Mouse (Mus musculus): ENCODE measurements around the gene Plvap. TPM values are rescaled to one million over a fixed set of nuclear protein-coding genes. Genes with fewer than 3 reads are reported as not detected.

Plvap gene
- total and polyA plus RNA-seq, 3 experiments = 0.16 to 0.88 TPM; not detected in 1

DNA sequence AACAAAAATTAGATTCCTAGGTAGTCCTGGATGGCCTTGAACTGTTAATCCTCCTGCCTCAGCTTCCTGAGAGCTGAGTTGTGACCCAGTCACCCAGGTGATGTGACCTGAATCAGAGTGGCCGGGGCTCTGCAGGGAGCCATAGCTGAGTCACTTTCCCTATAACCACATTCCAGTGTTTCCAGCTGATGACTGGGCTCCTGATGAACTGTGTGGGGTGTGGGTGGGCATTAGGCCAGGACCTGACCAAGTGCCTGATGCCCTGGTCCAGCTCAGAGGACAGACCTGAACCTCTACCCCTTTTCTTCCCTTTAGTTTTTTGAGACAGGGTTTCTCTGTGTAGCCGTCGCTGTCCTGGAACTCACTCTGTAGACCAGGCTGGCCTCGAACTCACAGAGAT is 6.2 kb downstream of the Plvap start:
- TF ChIP-seq TAL1 (conservative IDR thresholded peaks at IDR 0.05; ENCODE audit: low read depth, low read length) (no peak), GATA1 (IDR thresholded peaks at IDR 0.05; ENCODE audit: borderline replicate concordance, low read length) (no peak), GATA2 (IDR thresholded peaks at IDR 0.05; ENCODE audit: borderline replicate concordance, low read depth, low read length) (no peak), CTCF (IDR thresholded peaks at IDR 0.05; ENCODE audit: low read depth, low read length) (no peak), POLR2AphosphoS5 (IDR thresholded peaks at IDR 0.05; ENCODE audit: insufficient replicate concordance, low read depth, low read length) (no peak)
- Histone ChIP-seq H3K4me1 (ENCODE audit: insufficient read depth, low read depth, low read length) (no peaks in the 10 kb centered on the region; the same call in 1 of the 2 replicates), H3K4me3 (ENCODE audit: low read depth, low read length) (no peak overlapping the region), H3K36me3 (replicated peaks) (no peaks in the 10 kb centered on the region), H3K9me3 (replicated peaks) (no peaks in the 10 kb centered on the region), H3K27me3 (ENCODE audit: insufficient read depth, low read length) (peaks cover 39% of the 10 kb centered on the region)
- ATAC-seq (ENCODE audit: extremely low read depth, insufficient number of reproducible peaks, low FRiP score, poor library complexity, severe bottlenecking) (no peak), DNase-seq (ENCODE audit: low spot score) (no peak)

DNA sequence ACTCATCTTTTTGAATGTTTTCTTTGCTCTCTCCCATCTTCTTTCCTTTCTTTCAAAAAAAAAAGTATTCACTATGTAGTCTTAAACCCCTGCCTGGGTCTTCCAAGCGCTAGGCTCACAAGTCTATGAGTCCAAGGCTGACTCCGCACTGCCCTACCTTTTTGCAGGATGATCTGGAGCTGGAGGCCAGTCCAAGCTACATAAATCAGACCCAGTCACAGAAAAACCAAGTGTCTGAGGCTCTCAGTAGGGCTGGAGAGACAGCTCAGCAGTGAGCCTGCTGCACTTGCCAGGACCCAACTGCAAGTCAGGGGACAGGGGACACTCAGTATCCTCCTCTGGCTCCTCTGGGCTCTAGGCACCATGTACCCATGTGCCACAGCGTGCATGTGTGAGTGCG is 7.2 kb downstream of the Plvap start:
- H3K27me3 ChIP-seq (ENCODE audit: insufficient read depth, low read length) = peaks cover 31% of the 10 kb centered on the region
- no peaks in the 10 kb centered on the region for H3K36me3 ChIP-seq (replicated peaks)
- no peaks in the 10 kb centered on the region; the same call in 1 of the 2 replicates for H3K4me1 ChIP-seq (ENCODE audit: insufficient read depth, low read depth, low read length)
- ATAC-seq (ENCODE audit: extremely low read depth, insufficient number of reproducible peaks, low FRiP score, poor library complexity, severe bottlenecking) (no peak), DNase-seq (ENCODE audit: low spot score) (no peak)
- no peak overlapping the region for H3K4me3 ChIP-seq (ENCODE audit: low read depth, low read length)
- no peaks in the 10 kb centered on the region for H3K9me3 ChIP-seq (replicated peaks)
- TF ChIP-seq TAL1 (conservative IDR thresholded peaks at IDR 0.05; ENCODE audit: low read depth, low read length) (no peak), POLR2AphosphoS5 (IDR thresholded peaks at IDR 0.05; ENCODE audit: insufficient replicate concordance, low read depth, low read length) (no peak), GATA1 (IDR thresholded peaks at IDR 0.05; ENCODE audit: borderline replicate concordance, low read length) (no peak), CTCF (IDR thresholded peaks at IDR 0.05; ENCODE audit: low read depth, low read length) (no peak), GATA2 (IDR thresholded peaks at IDR 0.05; ENCODE audit: borderline replicate concordance, low read depth, low read length) (no peak)

GRCm38 (mm10) chr8:71498816-71499690 is 12.5 kb downstream of the Plvap start:
- Histone ChIP-seq H3K9me3 (replicated peaks) (no peaks in the 10 kb centered on the region), H3K4me1 (ENCODE audit: insufficient read depth, low read depth, low read length) (peaks cover 4% of the 10 kb centered on the region; the same call in 1 of the 2 replicates), H3K27me3 (ENCODE audit: insufficient read depth, low read length) (no peaks in the 10 kb centered on the region), H3K36me3 (replicated peaks) (peaks cover 25% of the 10 kb centered on the region), H3K4me3 (ENCODE audit: low read depth, low read length) (no peak overlapping the region)
- TF ChIP-seq CTCF (IDR thresholded peaks at IDR 0.05; ENCODE audit: low read depth, low read length) (no peak), POLR2AphosphoS5 (IDR thresholded peaks at IDR 0.05; ENCODE audit: insufficient replicate concordance, low read depth, low read length) (no peak), GATA2 (IDR thresholded peaks at IDR 0.05; ENCODE audit: borderline replicate concordance, low read depth, low read length) (no peak), GATA1 (IDR thresholded peaks at IDR 0.05; ENCODE audit: borderline replicate concordance, low read length) (no peak), TAL1 (conservative IDR thresholded peaks at IDR 0.05; ENCODE audit: low read depth, low read length) (no peak)
- DNase-seq (ENCODE audit: low spot score) (no peak), ATAC-seq (ENCODE audit: extremely low read depth, insufficient number of reproducible peaks, low FRiP score, poor library complexity, severe bottlenecking) (no peak)

DNA sequence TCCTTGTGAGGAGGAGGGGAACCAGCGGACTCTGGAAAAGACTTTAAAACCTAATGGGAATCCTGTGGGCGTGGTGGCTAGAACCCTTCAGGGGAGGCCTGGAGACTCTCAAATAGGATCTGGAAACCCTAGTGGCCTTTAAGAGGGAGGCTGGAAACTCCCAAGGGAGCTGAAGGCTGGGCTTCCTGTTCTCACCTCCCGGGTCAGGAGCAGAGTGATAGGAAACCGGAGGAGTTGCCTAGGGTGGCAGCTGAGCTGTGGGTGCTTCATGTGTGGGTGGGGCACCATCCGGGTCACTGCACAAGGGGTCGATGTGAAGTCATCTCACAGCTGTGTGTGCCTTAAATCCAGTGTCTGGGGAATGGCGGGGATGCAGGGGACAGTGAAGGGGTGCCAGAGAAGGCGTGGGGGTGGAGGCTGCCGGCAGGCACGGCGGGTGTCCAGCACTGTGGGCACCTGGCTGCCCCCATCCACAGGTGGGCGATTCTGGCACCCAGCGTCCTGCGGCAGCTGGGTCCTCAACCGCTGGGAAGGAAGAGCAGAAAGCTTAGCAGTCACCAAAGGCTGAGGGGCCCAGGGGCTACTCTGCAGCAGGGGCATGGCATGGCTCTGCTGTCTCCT is 13.6 kb downstream of the Plvap start:
- ATAC-seq (ENCODE audit: extremely low read depth, insufficient number of reproducible peaks, low FRiP score, poor library complexity, severe bottlenecking) (no peak), DNase-seq (ENCODE audit: low spot score) (no peak)
- Histone ChIP-seq H3K36me3 (replicated peaks) (peaks cover 31% of the 10 kb centered on the region), H3K4me3 (ENCODE audit: low read depth, low read length) (no peak overlapping the region), H3K27me3 (ENCODE audit: insufficient read depth, low read length) (no peaks in the 10 kb centered on the region), H3K4me1 (ENCODE audit: insufficient read depth, low read depth, low read length) (peaks cover 4% of the 10 kb centered on the region; the same call in 1 of the 2 replicates), H3K9me3 (replicated peaks) (no peaks in the 10 kb centered on the region)
- TF ChIP-seq POLR2AphosphoS5 (IDR thresholded peaks at IDR 0.05; ENCODE audit: insufficient replicate concordance, low read depth, low read length) (no peak), CTCF (IDR thresholded peaks at IDR 0.05; ENCODE audit: low read depth, low read length) (no peak), TAL1 (conservative IDR thresholded peaks at IDR 0.05; ENCODE audit: low read depth, low read length) (no peak), GATA1 (IDR thresholded peaks at IDR 0.05; ENCODE audit: borderline replicate concordance, low read length) (no peak), GATA2 (IDR thresholded peaks at IDR 0.05; ENCODE audit: borderline replicate concordance, low read depth, low read length) (no peak)

GRCm38 (mm10) chr8:71497077-71497645 is 14.4 kb downstream of the Plvap start:
- Histone ChIP-seq H3K4me1 (ENCODE audit: insufficient read depth, low read depth, low read length) (peaks cover 4% of the 10 kb centered on the region; the same call in 1 of the 2 replicates), H3K4me3 (ENCODE audit: low read depth, low read length) (no peak overlapping the region), H3K9me3 (replicated peaks) (no peaks in the 10 kb centered on the region), H3K36me3 (replicated peaks) (peaks cover 39% of the 10 kb centered on the region), H3K27me3 (ENCODE audit: insufficient read depth, low read length) (no peaks in the 10 kb centered on the region)
- ATAC-seq (ENCODE audit: extremely low read depth, insufficient number of reproducible peaks, low FRiP score, poor library complexity, severe bottlenecking) (no peak), DNase-seq (ENCODE audit: low spot score) (no peak)
- no peak for TF ChIP-seq TAL1 (conservative IDR thresholded peaks at IDR 0.05; ENCODE audit: low read depth, low read length)
- TF ChIP-seq GATA2 (IDR thresholded peaks at IDR 0.05; ENCODE audit: borderline replicate concordance, low read depth, low read length) = no peak
- no peak for TF ChIP-seq CTCF (IDR thresholded peaks at IDR 0.05; ENCODE audit: low read depth, low read length)
- no peak for TF ChIP-seq POLR2AphosphoS5 (IDR thresholded peaks at IDR 0.05; ENCODE audit: insufficient replicate concordance, low read depth, low read length)
- no peak for TF ChIP-seq GATA1 (IDR thresholded peaks at IDR 0.05; ENCODE audit: borderline replicate concordance, low read length)

- no peaks in the 10 kb centered on the region for H3K27me3 ChIP-seq (ENCODE audit: insufficient read depth, low read length)
- DNase-seq (ENCODE audit: low spot score) (no peak), ATAC-seq (ENCODE audit: extremely low read depth, insufficient number of reproducible peaks, low FRiP score, poor library complexity, severe bottlenecking) (no peak)
- H3K4me1 ChIP-seq (ENCODE audit: insufficient read depth, low read depth, low read length) = peaks cover 4% of the 10 kb centered on the region
- peaks cover 46% of the 10 kb centered on the region for H3K36me3 ChIP-seq (replicated peaks)
- no peak for TF ChIP-seq GATA1 (IDR thresholded peaks at IDR 0.05; ENCODE audit: borderline replicate concordance, low read length)
- TF ChIP-seq POLR2AphosphoS5 (IDR thresholded peaks at IDR 0.05; ENCODE audit: insufficient replicate concordance, low read depth, low read length) = no peak
- TF ChIP-seq TAL1 (conservative IDR thresholded peaks at IDR 0.05; ENCODE audit: low read depth, low read length) = no peak
- TF ChIP-seq CTCF (IDR thresholded peaks at IDR 0.05; ENCODE audit: low read depth, low read length) = no peak
- no peak for TF ChIP-seq GATA2 (IDR thresholded peaks at IDR 0.05; ENCODE audit: borderline replicate concordance, low read depth, low read length)
- H3K4me3 ChIP-seq (ENCODE audit: low read depth, low read length) = no peak overlapping the region
- H3K9me3 ChIP-seq (replicated peaks) = no peaks in the 10 kb centered on the region
Observed at GRCm38 (mm10) chr8:71496481-71496880, 15.1 kb downstream of the Plvap start.

Data from G1E (cell line).